Mouse (Mus musculus) forebrain, embryonic 13.5 days (tissue): ENCODE results near the gene Pde11a. TPM values are rescaled to one million over a fixed set of nuclear protein-coding genes. Genes with fewer than 3 reads are reported as not detected.

ENCODE experiments used
- ATAC-seq: fragments of 200-750 bp; cut with Nextera tagmentation; 2 replicates; pipeline ENCODE4 v1.8.0; 2017
- H3K27ac ChIP-seq: fragments of 300-500 bp; sonication (generic); 2 replicates; pipeline ENCODE4 v1.5.1; 2015; ENCODE audit warnings: inconsistent platforms, mild to moderate bottlenecking, moderate library complexity
- H3K27me3 ChIP-seq: fragments of 300-500 bp; sonication (generic); 2 replicates; pipeline ENCODE4 v1.6.1; 2015; ENCODE audit warnings: mild to moderate bottlenecking, inconsistent platforms
- H3K36me3 ChIP-seq: fragments of 300-500 bp; sonication (generic); 2 replicates; pipeline ENCODE4 v1.6.1; 2015; ENCODE audit warnings: mild to moderate bottlenecking, inconsistent platforms; ENCODE audit not compliant: poor library complexity, severe bottlenecking
- H3K4me1 ChIP-seq: fragments of 300-500 bp; sonication (generic); 2 replicates; pipeline ENCODE4 v1.6.1; 2015; ENCODE audit warnings: inconsistent platforms
- H3K4me2 ChIP-seq: fragments of 300-500 bp; sonication (generic); 2 replicates; pipeline ENCODE4 v1.6.1; 2015; ENCODE audit warnings: inconsistent platforms, mild to moderate bottlenecking, moderate library complexity
- H3K4me3 ChIP-seq: fragments of 300-500 bp; sonication (generic); 2 replicates; pipeline ENCODE4 v1.5.1; 2015; ENCODE audit warnings: mild to moderate bottlenecking, inconsistent platforms
- H3K9ac ChIP-seq: fragments of 300-500 bp; sonication (generic); 2 replicates; pipeline ENCODE4 v1.6.1; 2015; ENCODE audit warnings: mild to moderate bottlenecking, inconsistent platforms
- H3K9me3 ChIP-seq: fragments of 300-500 bp; sonication (generic); replicated peaks from 2 replicates; pipeline ENCODE4 v1.6.1; 2016; ENCODE audit warnings: inconsistent platforms
- WGBS: fragments of 180-500 bp; shearing (Covaris S2); methylation state at CpG from one replicate; pipeline ENCODE4 v1.1.7; 2015; 5-methylcytosine and 5-hydroxymethylcytosine counted together
- polyA plus RNA-seq: library from polyadenylated mRNA; unstranded; fragments of >200 nt; fragmentation: Nextera tagmentation; extraction: Ambion mirVana; gene quantifications from 2 replicates; pipeline ENCODE4 v1.2.1, GENCODE M21; 2015

The Pde11a gene
- polyA plus RNA-seq, 1 experiment from 2014 or later: 0.31 TPM

GRCm38 (mm10) chr2:76080549-76080948 is 258.0 kb downstream of the Pde11a start:
- Histone ChIP-seq H3K27ac (no peak overlapping the region), H3K9me3 (no peaks in the 10 kb centered on the region), H3K27me3 (no peaks in the 10 kb centered on the region), H3K4me1 (no peaks in the 10 kb centered on the region), H3K9ac (no peak overlapping the region), H3K4me3 (no peak overlapping the region), H3K36me3 (no peaks in the 10 kb centered on the region), H3K4me2 (no peak overlapping the region)
- ATAC-seq: no peak
- 81% methylated on average over 3 of the region's 3 CpGs for WGBS

- no peaks in the 10 kb centered on the region for H3K36me3 ChIP-seq
- H3K9ac ChIP-seq: no peak overlapping the region
- H3K27ac ChIP-seq: no peak overlapping the region
- no peaks in the 10 kb centered on the region for H3K9me3 ChIP-seq
- no peak overlapping the region for H3K4me3 ChIP-seq
- 78% methylated on average over 2 of the region's 2 CpGs for WGBS
- no peaks in the 10 kb centered on the region for H3K27me3 ChIP-seq
- no peak overlapping the region for H3K4me2 ChIP-seq
- no peaks in the 10 kb centered on the region for H3K4me1 ChIP-seq
- ATAC-seq: no peak
Observed at GRCm38 (mm10) chr2:76076838-76077237, 261.7 kb downstream of the Pde11a start.

- no peak for ATAC-seq
- H3K9me3 ChIP-seq: no peaks in the 10 kb centered on the region
- H3K27ac ChIP-seq: no peak overlapping the region
- no peaks in the 10 kb centered on the region for H3K27me3 ChIP-seq
- H3K4me1 ChIP-seq: no peaks in the 10 kb centered on the region
- 96% methylated on average over 4 of the region's 4 CpGs for WGBS
- no peaks in the 10 kb centered on the region for H3K36me3 ChIP-seq
- H3K4me2 ChIP-seq: no peak overlapping the region
- H3K4me3 ChIP-seq: no peak overlapping the region
- no peak overlapping the region for H3K9ac ChIP-seq
Observed at GRCm38 (mm10) chr2:76076047-76076446, 262.5 kb downstream of the Pde11a start.

GRCm38 (mm10) chr2:76073079-76073478 is 265.5 kb downstream of the Pde11a start:
- Histone ChIP-seq H3K27me3 (no peaks in the 10 kb centered on the region), H3K4me1 (peaks cover 3% of the 10 kb centered on the region; the same call in 1 of the 2 replicates), H3K9ac (no peak overlapping the region), H3K27ac (no peak overlapping the region), H3K36me3 (no peaks in the 10 kb centered on the region), H3K4me2 (no peak overlapping the region), H3K9me3 (no peaks in the 10 kb centered on the region), H3K4me3 (no peak overlapping the region)
- ATAC-seq: no peak
- WGBS: 66% methylated on average over 6 of the region's 6 CpGs

- peak overlapping the region; percentile 1; the same call in 1 of the 2 replicates for H3K27ac ChIP-seq
- H3K9ac ChIP-seq: peak overlapping the region; percentile 59
- H3K27me3 ChIP-seq: no peaks in the 10 kb centered on the region
- peak; percentile 97 for ATAC-seq
- 2% methylated on average over 15 of the region's 19 CpGs for WGBS
- no peaks in the 10 kb centered on the region for H3K36me3 ChIP-seq
- H3K9me3 ChIP-seq: no peaks in the 10 kb centered on the region
- peak overlapping the region; percentile 53 for H3K4me2 ChIP-seq
- H3K4me1 ChIP-seq: peaks cover 3% of the 10 kb centered on the region; the same call in 1 of the 2 replicates
- H3K4me3 ChIP-seq: peak overlapping the region; percentile 37
Observed at GRCm38 (mm10) chr2:76070432-76071306, 267.9 kb downstream of the Pde11a start.

GRCm38 (mm10) chr2:76069238-76069637 is 269.3 kb downstream of the Pde11a start:
- Histone ChIP-seq H3K36me3 (no peaks in the 10 kb centered on the region), H3K4me2 (no peak overlapping the region), H3K9me3 (no peaks in the 10 kb centered on the region), H3K27me3 (no peaks in the 10 kb centered on the region), H3K9ac (no peak overlapping the region), H3K4me3 (no peak overlapping the region), H3K4me1 (peaks cover 3% of the 10 kb centered on the region; the same call in 1 of the 2 replicates), H3K27ac (no peak overlapping the region)
- no peak for ATAC-seq
- 86% methylated on average over 13 of the region's 13 CpGs for WGBS

DNA sequence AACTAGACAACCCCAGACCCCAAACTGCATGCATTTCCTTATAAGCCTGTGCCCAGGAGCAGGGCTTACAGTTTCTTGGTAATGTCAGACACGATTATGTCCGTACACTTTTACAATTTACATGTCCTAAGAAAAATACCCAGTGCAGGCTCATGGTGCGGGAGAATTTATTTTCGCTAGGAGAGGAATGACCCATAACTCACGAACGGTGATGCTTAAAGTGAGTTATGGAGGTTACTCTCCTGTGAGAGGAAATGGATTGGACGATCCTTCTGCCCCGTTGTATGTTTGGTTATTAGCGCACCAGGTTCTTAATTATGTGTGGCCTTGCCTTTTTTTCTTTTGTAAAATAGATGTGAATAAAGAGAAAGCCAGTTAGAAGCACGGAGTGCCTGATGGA is 270.4 kb downstream of the Pde11a start:
- Histone ChIP-seq H3K4me1 (peaks cover 3% of the 10 kb centered on the region; the same call in 1 of the 2 replicates), H3K9ac (no peak overlapping the region), H3K27ac (no peak overlapping the region), H3K9me3 (no peaks in the 10 kb centered on the region), H3K27me3 (no peaks in the 10 kb centered on the region), H3K4me2 (no peak overlapping the region), H3K4me3 (no peak overlapping the region), H3K36me3 (no peaks in the 10 kb centered on the region)
- no peak for ATAC-seq
- WGBS: 84% methylated on average over 10 of the region's 10 CpGs

DNA sequence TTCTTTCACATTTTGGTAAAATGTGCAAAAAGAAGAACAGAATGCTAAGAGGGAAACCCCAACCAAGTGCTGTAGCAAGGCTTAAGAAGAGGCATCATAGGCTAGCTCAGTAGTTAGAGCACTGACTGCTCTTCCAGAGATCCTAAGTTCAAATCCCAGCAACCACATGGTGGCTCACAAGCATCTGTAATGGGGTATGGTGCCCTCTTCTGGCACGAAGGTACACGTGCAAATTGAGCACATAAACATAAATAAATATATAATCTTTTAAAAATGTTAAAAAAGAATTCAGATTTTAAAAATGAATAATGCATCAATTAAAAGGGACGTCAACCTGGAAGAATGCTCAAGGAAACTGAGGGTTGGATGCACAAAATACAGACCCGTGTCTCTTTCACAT is 271.4 kb downstream of the Pde11a start:
- 59% methylated on average over 4 of the region's 4 CpGs for WGBS
- peaks cover 3% of the 10 kb centered on the region; the same call in 1 of the 2 replicates for H3K4me1 ChIP-seq
- ATAC-seq: no peak
- no peak overlapping the region for H3K4me2 ChIP-seq
- H3K27me3 ChIP-seq: no peaks in the 10 kb centered on the region
- H3K9ac ChIP-seq: no peak overlapping the region
- no peaks in the 10 kb centered on the region for H3K36me3 ChIP-seq
- no peak overlapping the region for H3K27ac ChIP-seq
- no peaks in the 10 kb centered on the region for H3K9me3 ChIP-seq
- H3K4me3 ChIP-seq: no peak overlapping the region

- Histone ChIP-seq H3K9ac (no peak overlapping the region), H3K27ac (no peak overlapping the region), H3K27me3 (no peaks in the 10 kb centered on the region), H3K4me2 (no peak overlapping the region), H3K4me1 (0 out of 2 replicates have a peak, but pooled peaks cover 3% of the 10 kb centered on the region), H3K9me3 (no peaks in the 10 kb centered on the region), H3K36me3 (no peaks in the 10 kb centered on the region), H3K4me3 (no peak overlapping the region)
- 88% methylated on average over 7 of the region's 7 CpGs for WGBS
- ATAC-seq: no peak
Observed at GRCm38 (mm10) chr2:76065292-76065691, 273.3 kb downstream of the Pde11a start.

DNA sequence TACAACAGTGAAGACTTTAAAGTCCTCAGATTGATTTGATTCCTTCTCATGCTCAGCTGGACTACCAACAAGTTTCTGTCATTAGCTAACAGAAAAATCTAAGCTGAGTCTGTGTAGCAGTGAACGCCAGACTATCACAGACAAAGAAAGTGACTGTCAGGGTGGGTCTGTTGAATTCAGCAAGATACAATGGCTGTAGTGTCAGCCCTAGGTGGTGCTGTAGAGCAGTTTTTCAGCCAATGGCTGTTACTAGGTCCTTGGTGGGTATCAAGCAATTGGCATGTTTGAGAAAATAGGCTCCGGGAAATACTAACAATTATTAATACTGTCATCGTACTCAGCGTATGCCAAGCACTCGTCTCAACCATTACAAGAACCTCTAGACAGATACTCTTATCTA is 274.5 kb downstream of the Pde11a start:
- no peak for ATAC-seq
- Histone ChIP-seq H3K9me3 (no peaks in the 10 kb centered on the region), H3K4me3 (no peak overlapping the region), H3K4me1 (peaks cover under 1% of the 10 kb centered on the region; the same call in 1 of the 2 replicates), H3K27me3 (no peaks in the 10 kb centered on the region), H3K9ac (no peak overlapping the region), H3K36me3 (no peaks in the 10 kb centered on the region), H3K4me2 (no peak overlapping the region), H3K27ac (no peak overlapping the region)
- 75% methylated on average over 5 of the region's 5 CpGs for WGBS

DNA sequence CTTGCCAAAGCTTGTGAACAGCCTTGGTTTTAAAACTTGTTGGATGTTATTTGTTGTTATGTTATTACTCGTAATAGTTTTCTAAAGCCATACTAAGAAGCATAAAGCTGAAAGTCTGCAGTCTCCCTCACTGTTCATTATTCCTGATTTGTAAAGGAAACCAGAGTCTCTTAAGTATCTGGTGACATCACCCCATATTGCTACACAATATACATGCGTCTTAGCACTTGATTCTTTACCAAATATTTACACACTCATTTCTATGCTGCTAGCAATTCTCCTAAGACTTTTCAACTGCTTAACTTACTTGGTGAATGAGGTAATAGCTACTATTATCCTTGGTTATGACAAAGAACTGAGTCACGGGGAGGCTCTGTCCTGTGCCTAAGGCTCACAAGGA is 278.4 kb downstream of the Pde11a start:
- WGBS: 65% methylated on average over 3 of the region's 3 CpGs
- no peak overlapping the region for H3K4me3 ChIP-seq
- H3K9me3 ChIP-seq: no peaks in the 10 kb centered on the region
- H3K4me2 ChIP-seq: no peak overlapping the region
- H3K9ac ChIP-seq: no peak overlapping the region
- no peaks in the 10 kb centered on the region for H3K36me3 ChIP-seq
- no peaks in the 10 kb centered on the region for H3K27me3 ChIP-seq
- no peak for ATAC-seq
- no peak overlapping the region for H3K27ac ChIP-seq
- peaks cover 5% of the 10 kb centered on the region; the same call in 1 of the 2 replicates for H3K4me1 ChIP-seq

DNA sequence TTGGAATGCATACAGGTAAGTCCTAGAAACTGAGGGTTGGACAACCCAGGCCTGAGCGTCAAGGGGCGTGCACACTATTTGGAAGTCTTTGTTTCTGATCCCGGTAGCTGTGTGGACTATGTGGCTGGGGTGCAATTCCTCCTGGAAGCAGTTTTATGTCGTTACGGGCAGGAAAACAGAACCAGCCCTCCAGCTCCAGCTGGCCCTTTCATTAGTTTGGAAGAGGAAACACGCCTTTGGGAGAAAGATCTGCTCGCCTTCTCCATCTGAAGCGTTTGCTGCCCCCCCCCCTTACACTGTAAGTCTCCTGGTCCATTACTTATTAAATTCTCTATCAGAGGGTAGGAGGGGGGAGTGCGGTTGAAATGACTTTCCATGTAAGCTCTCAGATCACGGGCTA is 279.0 kb downstream of the Pde11a start:
- Histone ChIP-seq H3K4me2 (no peak overlapping the region), H3K9ac (no peak overlapping the region), H3K27me3 (no peaks in the 10 kb centered on the region), H3K4me1 (peaks cover 5% of the 10 kb centered on the region; the same call in 1 of the 2 replicates), H3K27ac (no peak overlapping the region), H3K4me3 (no peak overlapping the region), H3K9me3 (no peaks in the 10 kb centered on the region), H3K36me3 (no peaks in the 10 kb centered on the region)
- no peak for ATAC-seq
- 73% methylated on average over 10 of the region's 10 CpGs for WGBS
